Mouse (Mus musculus): ENCODE data around the gene Rasa3. TPM values are rescaled to one million over a fixed set of nuclear protein-coding genes. Genes with fewer than 3 reads are reported as not detected.

Gene Rasa3
- polyA plus RNA-seq, 1 experiment from 2014 or later, result 28.6 TPM

DNA sequence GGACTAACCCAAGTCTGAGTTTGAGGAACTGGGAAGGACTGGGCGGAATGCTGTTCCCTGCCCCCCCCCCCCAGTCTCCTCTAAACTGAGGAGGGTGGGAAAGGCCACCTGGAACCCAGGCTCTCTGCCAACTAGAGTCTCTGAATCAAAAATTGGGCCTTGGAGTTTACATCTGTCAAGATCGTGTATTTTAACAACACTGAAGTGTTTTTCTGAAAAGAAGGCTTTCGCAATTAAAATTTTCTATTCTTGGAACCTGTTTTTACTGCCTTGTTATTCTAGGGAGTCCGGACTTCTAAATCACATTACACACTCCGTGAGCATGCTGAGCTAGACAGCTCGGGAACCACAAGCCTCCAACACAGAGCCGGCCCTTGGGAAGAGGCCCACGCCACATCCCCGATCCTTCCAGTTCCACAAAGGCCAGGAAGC is 36.9 kb downstream of the Rasa3 start:
- no peak overlapping the region for H3K4me3 ChIP-seq (ENCODE audit: low read depth, low read length)
- DNase-seq (ENCODE audit: low spot score) (no peak), ATAC-seq (replicated peaks; ENCODE audit: low FRiP score) (no peak)
- H3K36me3 ChIP-seq (ENCODE audit: control insufficient read depth, insufficient read depth, low read length), result no peaks in the 10 kb centered on the region
- no peak overlapping the region for H3K9ac ChIP-seq (ENCODE audit: low read length)
- H3K4me2 ChIP-seq (ENCODE audit: low read depth, low read length, severe bottlenecking), result no peak overlapping the region
- 80% methylated on average over 9 of the region's 9 CpGs for WGBS
- no peaks in the 10 kb centered on the region for H3K9me3 ChIP-seq (ENCODE audit: control insufficient read depth, low read length)
- H3K4me1 ChIP-seq (replicated peaks; ENCODE audit: control insufficient read depth, insufficient read depth, low read length), result peaks cover 3% of the 10 kb centered on the region; the same call in 1 of the 2 replicates
- no peaks in the 10 kb centered on the region for H3K27me3 ChIP-seq (ENCODE audit: control insufficient read depth, insufficient read depth, low read length)
- no peak overlapping the region for H3K27ac ChIP-seq (ENCODE audit: low read depth, low read length)

- Histone ChIP-seq H3K4me2 (ENCODE audit: low read depth, low read length, severe bottlenecking) (no peak overlapping the region), H3K9me3 (ENCODE audit: control insufficient read depth, low read length) (no peaks in the 10 kb centered on the region; the same call in 1 of the 2 replicates), H3K27ac (ENCODE audit: low read depth, low read length) (no peak overlapping the region), H3K4me3 (ENCODE audit: low read depth, low read length) (no peak overlapping the region), H3K9ac (ENCODE audit: low read length) (no peak overlapping the region), H3K36me3 (ENCODE audit: control insufficient read depth, insufficient read depth, low read length) (no peaks in the 10 kb centered on the region; the same call in 1 of the 2 replicates), H3K4me1 (replicated peaks; ENCODE audit: control insufficient read depth, insufficient read depth, low read length) (no peaks in the 10 kb centered on the region), H3K27me3 (ENCODE audit: control insufficient read depth, insufficient read depth, low read length) (no peaks in the 10 kb centered on the region)
- no peak for DNase-seq (ENCODE audit: low spot score)
- ATAC-seq (replicated peaks; ENCODE audit: low FRiP score), result no peak
- WGBS, result 92% methylated on average over 6 of the region's 6 CpGs
Measured at GRCm38 (mm10) chr8:13633107-13633506, 44.3 kb downstream of the Rasa3 start.

GRCm38 (mm10) chr8:13632309-13632708 is 45.1 kb downstream of the Rasa3 start:
- Histone ChIP-seq H3K4me2 (ENCODE audit: low read depth, low read length, severe bottlenecking) (no peak overlapping the region), H3K36me3 (ENCODE audit: control insufficient read depth, insufficient read depth, low read length) (no peaks in the 10 kb centered on the region; the same call in 1 of the 2 replicates), H3K27me3 (ENCODE audit: control insufficient read depth, insufficient read depth, low read length) (no peaks in the 10 kb centered on the region), H3K9me3 (ENCODE audit: control insufficient read depth, low read length) (no peaks in the 10 kb centered on the region; the same call in 1 of the 2 replicates), H3K4me1 (replicated peaks; ENCODE audit: control insufficient read depth, insufficient read depth, low read length) (no peaks in the 10 kb centered on the region), H3K27ac (ENCODE audit: low read depth, low read length) (no peak overlapping the region), H3K4me3 (ENCODE audit: low read depth, low read length) (no peak overlapping the region), H3K9ac (ENCODE audit: low read length) (no peak overlapping the region)
- DNase-seq (ENCODE audit: low spot score) (no peak), ATAC-seq (replicated peaks; ENCODE audit: low FRiP score) (no peak)
- 91% methylated on average over 6 of the region's 6 CpGs for WGBS

GRCm38 (mm10) chr8:13630754-13631153 is 46.6 kb downstream of the Rasa3 start:
- no peaks in the 10 kb centered on the region; the same call in 1 of the 2 replicates for H3K36me3 ChIP-seq (ENCODE audit: control insufficient read depth, insufficient read depth, low read length)
- 88% methylated on average over 4 of the region's 4 CpGs for WGBS
- no peak overlapping the region for H3K27ac ChIP-seq (ENCODE audit: low read depth, low read length)
- DNase-seq (ENCODE audit: low spot score), result no peak
- ATAC-seq (replicated peaks; ENCODE audit: low FRiP score), result no peak
- no peaks in the 10 kb centered on the region for H3K4me1 ChIP-seq (replicated peaks; ENCODE audit: control insufficient read depth, insufficient read depth, low read length)
- H3K27me3 ChIP-seq (ENCODE audit: control insufficient read depth, insufficient read depth, low read length), result no peaks in the 10 kb centered on the region
- H3K9ac ChIP-seq (ENCODE audit: low read length), result no peak overlapping the region
- H3K9me3 ChIP-seq (ENCODE audit: control insufficient read depth, low read length), result no peaks in the 10 kb centered on the region; the same call in 1 of the 2 replicates
- no peak overlapping the region for H3K4me2 ChIP-seq (ENCODE audit: low read depth, low read length, severe bottlenecking)
- no peak overlapping the region for H3K4me3 ChIP-seq (ENCODE audit: low read depth, low read length)

DNA sequence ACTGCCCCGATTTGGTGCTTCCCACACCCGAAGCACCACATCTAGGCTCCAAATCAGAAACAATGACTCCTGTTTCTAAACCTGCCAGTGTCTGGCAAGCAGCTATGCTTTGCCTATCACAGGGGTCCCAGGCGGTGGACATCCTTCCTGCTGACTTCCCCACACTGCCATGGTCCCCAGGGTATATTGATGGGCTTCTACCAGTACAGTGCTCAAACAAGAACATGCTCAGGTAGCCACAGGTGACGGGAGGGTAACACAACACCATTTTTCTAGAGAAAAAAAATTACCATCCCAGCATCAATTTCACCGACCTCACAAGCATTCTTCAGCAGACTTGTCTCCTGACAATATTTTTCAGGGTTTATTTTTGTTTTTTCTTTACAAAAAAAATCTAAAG is 47.2 kb downstream of the Rasa3 start:
- no peaks in the 10 kb centered on the region; the same call in 1 of the 2 replicates for H3K9me3 ChIP-seq (ENCODE audit: control insufficient read depth, low read length)
- H3K36me3 ChIP-seq (ENCODE audit: control insufficient read depth, insufficient read depth, low read length), result no peaks in the 10 kb centered on the region; the same call in 1 of the 2 replicates
- no peaks in the 10 kb centered on the region for H3K27me3 ChIP-seq (ENCODE audit: control insufficient read depth, insufficient read depth, low read length)
- WGBS, result 73% methylated on average over 5 of the region's 5 CpGs
- H3K4me1 ChIP-seq (replicated peaks; ENCODE audit: control insufficient read depth, insufficient read depth, low read length), result no peaks in the 10 kb centered on the region
- H3K27ac ChIP-seq (ENCODE audit: low read depth, low read length), result no peak overlapping the region
- DNase-seq (ENCODE audit: low spot score) (no peak), ATAC-seq (replicated peaks; ENCODE audit: low FRiP score) (no peak)
- H3K9ac ChIP-seq (ENCODE audit: low read length), result no peak overlapping the region
- H3K4me2 ChIP-seq (ENCODE audit: low read depth, low read length, severe bottlenecking), result no peak overlapping the region
- H3K4me3 ChIP-seq (ENCODE audit: low read depth, low read length), result no peak overlapping the region

DNA sequence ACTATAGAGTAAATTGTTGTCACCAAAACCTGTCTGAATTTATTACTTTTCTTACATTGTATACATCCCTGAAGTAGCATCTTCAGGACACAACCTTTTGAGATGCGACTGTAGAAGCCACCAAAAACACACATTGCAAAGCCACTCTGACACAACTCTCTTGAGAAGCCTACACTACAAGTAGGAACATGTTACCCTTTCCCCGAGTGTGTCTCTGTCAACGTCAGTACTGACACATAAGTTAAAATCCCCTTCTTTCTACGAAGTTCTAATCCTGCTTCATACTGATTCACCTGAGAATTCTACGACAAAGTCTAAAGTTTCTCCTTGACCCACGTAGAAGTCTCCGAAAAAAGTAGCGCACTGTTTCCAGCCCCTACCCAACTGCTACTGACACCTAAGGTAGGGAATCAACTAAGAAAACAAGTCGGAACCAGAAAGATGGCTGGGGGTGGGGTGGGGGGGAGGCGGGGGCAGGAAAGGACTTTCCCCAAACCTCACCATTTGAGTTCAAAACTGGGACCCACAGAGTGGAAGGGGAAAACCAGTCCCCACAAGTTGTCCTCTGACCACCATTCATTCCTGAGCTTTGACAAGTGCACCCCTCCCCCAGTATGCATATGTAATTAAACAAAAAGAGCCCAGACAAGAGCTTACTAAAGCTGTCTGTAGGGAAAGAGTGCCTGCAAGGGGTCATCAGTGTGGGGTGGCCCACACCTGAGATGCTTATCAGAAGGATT is 47.9 kb downstream of the Rasa3 start:
- no peaks in the 10 kb centered on the region; the same call in 1 of the 2 replicates for H3K36me3 ChIP-seq (ENCODE audit: control insufficient read depth, insufficient read depth, low read length)
- H3K4me2 ChIP-seq (ENCODE audit: low read depth, low read length, severe bottlenecking), result no peak overlapping the region
- H3K9ac ChIP-seq (ENCODE audit: low read length), result no peak overlapping the region
- WGBS, result 83% methylated on average over 10 of the region's 10 CpGs
- no peak overlapping the region for H3K4me3 ChIP-seq (ENCODE audit: low read depth, low read length)
- H3K4me1 ChIP-seq (replicated peaks; ENCODE audit: control insufficient read depth, insufficient read depth, low read length), result peaks cover 3% of the 10 kb centered on the region; the same call in 1 of the 2 replicates
- no peak for ATAC-seq (replicated peaks; ENCODE audit: low FRiP score)
- no peak for DNase-seq (ENCODE audit: low spot score)
- no peak overlapping the region for H3K27ac ChIP-seq (ENCODE audit: low read depth, low read length)
- no peaks in the 10 kb centered on the region for H3K27me3 ChIP-seq (ENCODE audit: control insufficient read depth, insufficient read depth, low read length)
- H3K9me3 ChIP-seq (ENCODE audit: control insufficient read depth, low read length), result no peaks in the 10 kb centered on the region; the same call in 1 of the 2 replicates

DNA sequence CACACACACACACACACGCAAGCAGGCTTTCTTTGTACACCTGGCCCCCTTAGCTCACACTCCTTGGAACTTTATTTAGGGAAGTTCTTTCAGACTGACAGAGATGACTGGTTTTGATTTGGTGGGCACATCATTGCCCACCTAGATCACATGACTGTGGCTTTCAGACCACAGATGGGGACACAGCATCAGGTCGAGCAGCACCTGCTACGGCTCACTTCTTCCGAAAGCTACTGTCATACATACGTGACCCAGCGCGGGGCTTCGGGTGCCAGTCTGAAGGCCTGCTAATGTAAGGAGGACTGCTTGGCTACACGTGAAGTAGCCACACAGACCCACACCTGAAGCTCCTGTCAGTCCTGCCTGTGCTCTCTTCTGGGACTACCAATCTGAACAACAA is 49.3 kb downstream of the Rasa3 start:
- H3K4me3 ChIP-seq (ENCODE audit: low read depth, low read length), result no peak overlapping the region
- H3K4me1 ChIP-seq (replicated peaks; ENCODE audit: control insufficient read depth, insufficient read depth, low read length), result peaks cover 18% of the 10 kb centered on the region
- no peak overlapping the region for H3K9ac ChIP-seq (ENCODE audit: low read length)
- H3K27ac ChIP-seq (ENCODE audit: low read depth, low read length), result no peak overlapping the region
- no peaks in the 10 kb centered on the region for H3K27me3 ChIP-seq (ENCODE audit: control insufficient read depth, insufficient read depth, low read length)
- no peak for ATAC-seq (replicated peaks; ENCODE audit: low FRiP score)
- no peak for DNase-seq (ENCODE audit: low spot score)
- H3K36me3 ChIP-seq (ENCODE audit: control insufficient read depth, insufficient read depth, low read length), result no peaks in the 10 kb centered on the region; the same call in 1 of the 2 replicates
- H3K4me2 ChIP-seq (ENCODE audit: low read depth, low read length, severe bottlenecking), result no peak overlapping the region
- H3K9me3 ChIP-seq (ENCODE audit: control insufficient read depth, low read length), result no peaks in the 10 kb centered on the region
- WGBS, result 93% methylated on average over 9 of the region's 9 CpGs

DNA sequence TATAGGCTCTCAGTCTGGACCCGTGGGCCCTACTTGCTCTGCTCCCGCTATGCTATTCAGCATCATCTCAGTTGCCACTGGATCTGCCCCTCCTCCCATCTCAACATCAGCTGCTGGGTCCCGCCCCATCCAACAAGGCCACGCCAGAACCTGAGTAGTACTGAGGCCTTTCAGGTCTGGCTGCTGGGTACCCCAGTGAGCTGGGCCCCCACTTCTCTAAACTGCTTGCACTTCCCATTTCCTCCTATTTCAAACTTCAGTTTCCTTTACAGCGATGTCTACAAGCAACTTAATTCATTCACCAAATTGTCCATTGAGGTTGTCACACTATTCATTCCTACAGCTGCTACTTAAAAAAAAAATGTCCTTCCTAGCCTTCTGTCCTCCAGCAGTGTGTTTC is 49.8 kb downstream of the Rasa3 start:
- Histone ChIP-seq H3K9me3 (ENCODE audit: control insufficient read depth, low read length) (no peaks in the 10 kb centered on the region), H3K4me3 (ENCODE audit: low read depth, low read length) (no peak overlapping the region), H3K27me3 (ENCODE audit: control insufficient read depth, insufficient read depth, low read length) (no peaks in the 10 kb centered on the region), H3K9ac (ENCODE audit: low read length) (no peak overlapping the region), H3K4me1 (replicated peaks; ENCODE audit: control insufficient read depth, insufficient read depth, low read length) (peaks cover 23% of the 10 kb centered on the region), H3K27ac (ENCODE audit: low read depth, low read length) (no peak overlapping the region), H3K4me2 (ENCODE audit: low read depth, low read length, severe bottlenecking) (no peak overlapping the region), H3K36me3 (ENCODE audit: control insufficient read depth, insufficient read depth, low read length) (no peaks in the 10 kb centered on the region; the same call in 1 of the 2 replicates)
- ATAC-seq (replicated peaks; ENCODE audit: low FRiP score) (no peak), DNase-seq (ENCODE audit: low spot score) (no peak)
- 96% methylated on average over 5 of the region's 5 CpGs for WGBS

- Histone ChIP-seq H3K36me3 (ENCODE audit: control insufficient read depth, insufficient read depth, low read length) (no peaks in the 10 kb centered on the region; the same call in 1 of the 2 replicates), H3K9ac (ENCODE audit: low read length) (no peak overlapping the region), H3K9me3 (ENCODE audit: control insufficient read depth, low read length) (no peaks in the 10 kb centered on the region), H3K27me3 (ENCODE audit: control insufficient read depth, insufficient read depth, low read length) (no peaks in the 10 kb centered on the region), H3K4me2 (ENCODE audit: low read depth, low read length, severe bottlenecking) (no peak overlapping the region), H3K4me3 (ENCODE audit: low read depth, low read length) (no peak overlapping the region), H3K27ac (ENCODE audit: low read depth, low read length) (no peak overlapping the region), H3K4me1 (replicated peaks; ENCODE audit: control insufficient read depth, insufficient read depth, low read length) (peaks cover 25% of the 10 kb centered on the region)
- WGBS, result 85% methylated on average over 10 of the region's 10 CpGs
- DNase-seq (ENCODE audit: low spot score), result no peak
- ATAC-seq (replicated peaks; ENCODE audit: low FRiP score), result no peak
Measured at GRCm38 (mm10) chr8:13626114-13626513, 51.3 kb downstream of the Rasa3 start.

All from forebrain, embryonic 11.5 days (tissue).